Mouse (Mus musculus) layer of hippocampus, adult 8-10 months (tissue): ENCODE results near the gene Emb. TPM values are rescaled to one million over a fixed set of nuclear protein-coding genes. Genes with fewer than 3 reads are reported as not detected.
A peak's percentile ranks its signal among the peaks of the same experiment; 100 is the strongest.
"Not testable (repeated sequence)": the region's sequence is repeated elsewhere in the genome, so short reads cannot be mapped to it uniquely, and the experiment has no call there.

Experiments used
- DNase-seq, 2 experiments: peaks; one replicate each; pipeline ENCODE4 v3.0.0; 2022; ENCODE audit warnings: low spot score in 2 of 2
- total RNA-seq, 4 experiments: library from RNA; stranded (reverse); gene quantifications; 2 replicates each; pipeline ENCODE4 v1.2.4; 2022

Emb gene
- 10 to 100 TPM; 31.6 to 43.5 (median 35.3) TPM for total RNA-seq

GRCm38 (mm10) chr13:117208236-117208635, at the start of gene Emb:
Emb (plus strand) TSS chr13:117208536.
- DNase-seq: no peak

GRCm38 (mm10) chr13:117163906-117164305, 44.4 kb upstream of the Emb start:
- DNase-seq: no peak

GRCm38 (mm10) chr13:117165071-117165470, 43.3 kb upstream of the Emb start:
- DNase-seq: no peak

GRCm38 (mm10) chr13:117180912-117181311, 27.4 kb upstream of the Emb start:
- DNase-seq: not testable (repeated sequence)

GRCm38 (mm10) chr13:117183288-117183687, 25.0 kb upstream of the Emb start:
- DNase-seq: no peak

- no peak for DNase-seq
These were observed 23.0 kb upstream of the Emb start for GRCm38 (mm10) chr13:117185329-117185728.

- DNase-seq: no peak
These were observed 16.2 kb upstream of the Emb start for GRCm38 (mm10) chr13:117192161-117192560.

- no peak for DNase-seq
These were observed 14.8 kb upstream of the Emb start for GRCm38 (mm10) chr13:117193422-117193983.

- DNase-seq: no peak
These were observed 12.5 kb upstream of the Emb start for GRCm38 (mm10) chr13:117195569-117196495.

- no peak for DNase-seq
These were observed 10.7 kb upstream of the Emb start for GRCm38 (mm10) chr13:117197666-117198065.

GRCm38 (mm10) chr13:117198402-117199083, 9.8 kb upstream of the Emb start:
- DNase-seq: peak; percentile 52 to 62

GRCm38 (mm10) chr13:117202755-117203471, 5.4 kb upstream of the Emb start:
- DNase-seq: no peak

- DNase-seq: no peak
These were observed 3.7 kb upstream of the Emb start for GRCm38 (mm10) chr13:117204685-117205084.

- no peak for DNase-seq
These were observed 2.3 kb upstream of the Emb start for GRCm38 (mm10) chr13:117206066-117206465.

GRCm38 (mm10) chr13:117211386-117211875, 3.1 kb downstream of the Emb start:
- DNase-seq: no peak

GRCm38 (mm10) chr13:117215481-117215880, 7.1 kb downstream of the Emb start:
- DNase-seq: no peak

GRCm38 (mm10) chr13:117216126-117216525, 7.8 kb downstream of the Emb start:
- DNase-seq: no peak

- no peak for DNase-seq
These were observed 8.5 kb downstream of the Emb start for GRCm38 (mm10) chr13:117216752-117217363.

GRCm38 (mm10) chr13:117217621-117218020, 9.3 kb downstream of the Emb start:
- no peak for DNase-seq

- no peak for DNase-seq
These were observed 9.8 kb downstream of the Emb start for GRCm38 (mm10) chr13:117218092-117218491.
